Mouse (Mus musculus): ENCODE results near the gene Tbc1d22a. TPM values are rescaled to one million over a fixed set of nuclear protein-coding genes. Genes with fewer than 3 reads are reported as not detected.

Tbc1d22a gene
- 10 to 100 TPM; 23.2 to 24.5 TPM for total RNA-seq (2021)
- long read RNA-seq, experiment 1, transcript Tbc1d22a-201 (13 exons, 3,229 nt), result major isoform, 20 of 34 reads
- long read RNA-seq, experiment 1, partial matches to known transcripts, result 2 of 34 reads
- long read RNA-seq, experiment 1, other reads (novel, unspliced or antisense), result 12 of 34 reads
- long read RNA-seq, experiment 2, transcript Tbc1d22a-201 (13 exons, 3,229 nt), result major isoform, 27 of 42 reads
- long read RNA-seq, experiment 2, partial matches to known transcripts, result 3 of 42 reads
- long read RNA-seq, experiment 2, other reads (novel, unspliced or antisense), result 12 of 42 reads

DNA sequence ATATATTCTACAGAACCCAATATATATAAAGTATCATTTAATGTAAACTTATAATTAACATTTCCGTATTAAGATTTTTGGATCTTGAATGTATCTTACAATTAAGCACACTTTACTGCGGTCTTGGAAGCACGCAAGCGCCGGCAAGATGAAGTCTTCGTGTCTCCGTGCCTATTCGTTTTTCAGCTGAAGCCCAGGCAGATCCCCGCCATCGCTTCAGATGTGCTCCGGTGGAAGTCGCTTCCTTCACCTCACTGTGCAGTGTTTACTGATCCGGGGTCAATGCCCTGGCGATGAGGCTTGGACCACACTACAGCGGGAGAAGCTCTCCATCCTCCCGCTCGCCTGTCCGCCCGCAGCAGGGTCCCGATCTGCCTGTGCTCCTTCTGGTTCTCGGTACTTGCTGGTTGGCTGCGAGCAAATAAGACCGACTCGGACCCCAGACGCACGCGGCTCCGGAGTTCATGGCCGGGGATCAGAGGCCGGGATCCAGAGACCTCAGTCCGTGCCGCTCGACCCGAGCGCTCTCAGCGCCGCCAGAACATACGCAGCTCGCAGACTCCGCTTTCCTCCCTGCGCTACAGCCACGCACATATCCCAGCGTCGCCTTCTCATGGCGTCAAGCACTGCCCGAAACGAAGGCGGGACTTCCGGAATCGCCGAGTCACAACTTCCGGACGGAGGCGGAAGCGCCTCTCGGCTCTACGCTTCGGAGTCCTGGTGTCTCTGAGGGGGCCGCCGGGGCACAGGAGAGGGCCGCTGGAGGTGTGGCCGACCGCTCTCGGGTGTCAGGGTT, at the start of gene Tbc1d22a:
Tbc1d22a (plus strand) TSS at position 707 of the 796 bp plus-strand sequence.
- DNase-seq (ENCODE audit: low spot score in 2 of 2), result peak; percentile 92 to 94
- intact Hi-C loops (cut with DNase I), result no loop called here

DNA sequence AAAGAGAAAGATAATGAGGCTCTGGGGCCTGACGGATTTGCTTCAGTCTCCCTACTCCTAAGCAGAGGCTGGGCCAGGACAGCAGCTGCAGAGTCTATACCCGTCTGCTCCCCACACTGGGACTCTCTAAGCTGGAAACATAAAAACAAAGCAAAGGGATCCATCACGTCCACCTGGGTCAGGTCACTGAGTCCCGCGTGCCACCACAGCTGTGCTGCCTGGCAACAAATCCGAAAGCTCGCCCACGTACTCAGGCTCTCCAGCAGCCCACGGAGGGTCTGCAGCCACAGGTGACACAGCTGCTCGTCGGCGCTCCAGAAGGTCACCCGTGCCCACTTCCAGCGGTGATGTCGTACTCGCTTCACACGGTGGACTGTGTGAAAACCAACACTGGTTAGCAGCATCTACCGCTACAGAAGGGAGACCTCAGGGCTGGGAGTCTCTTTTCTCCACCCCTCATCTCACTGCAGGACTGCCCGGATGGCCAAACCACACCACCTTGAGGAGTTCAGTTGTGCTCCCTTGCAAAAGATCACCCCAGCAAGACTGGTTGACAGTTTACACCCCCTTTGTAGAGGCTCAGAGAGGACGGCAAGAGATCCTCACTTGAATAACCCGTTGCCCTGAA, 49.4 kb upstream of the Tbc1d22a start:
- intact Hi-C loops (cut with DNase I), result loop anchor here (5.0 kb wide), 1 partner anchor 62 kb away; no protein-coding TSS in a partner anchor
- DNase-seq (ENCODE audit: low spot score in 2 of 2), result no peak

DNA sequence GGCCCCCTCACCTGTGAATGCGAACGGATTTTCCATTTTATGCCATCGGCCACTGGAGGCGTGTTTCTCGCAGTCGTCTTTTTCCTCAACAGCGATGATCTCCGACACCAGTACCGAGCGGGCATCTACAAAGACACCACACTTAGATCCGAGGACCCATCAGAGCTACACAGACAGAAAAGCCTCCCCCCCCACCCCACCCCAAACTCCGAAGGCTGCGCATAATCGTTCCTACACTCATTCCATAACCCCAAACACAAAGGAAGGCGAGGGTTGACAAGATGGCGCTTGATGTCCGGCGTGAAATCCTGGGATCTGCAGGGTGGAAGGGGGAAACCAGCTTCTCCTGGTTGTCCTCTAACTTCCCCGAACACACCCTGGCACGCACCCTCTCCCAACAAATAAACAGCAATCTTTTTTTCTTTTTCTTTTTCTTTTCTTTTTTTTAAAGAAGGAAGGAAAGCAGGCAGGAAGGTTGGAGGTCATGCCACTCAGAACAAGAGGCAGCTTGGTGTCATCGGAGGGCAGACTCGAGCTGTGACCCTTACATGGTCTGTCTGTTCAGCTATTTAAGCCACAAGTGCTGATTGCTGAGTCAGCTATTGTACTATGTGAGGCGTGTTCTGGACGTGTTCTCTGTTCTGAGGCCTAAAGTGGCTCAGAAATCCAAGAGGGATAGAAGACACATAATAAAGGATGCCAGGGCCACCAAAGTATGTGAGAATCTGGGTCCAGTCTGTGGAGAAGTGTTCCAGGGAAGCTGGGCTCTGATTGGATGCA, 48.3 kb upstream of the Tbc1d22a start:
- intact Hi-C loops (cut with DNase I), result loop anchor here (5.0 kb wide), 1 partner anchor 61 kb away; no protein-coding TSS in a partner anchor
- no peak for DNase-seq (ENCODE audit: low spot score in 2 of 2)

DNA sequence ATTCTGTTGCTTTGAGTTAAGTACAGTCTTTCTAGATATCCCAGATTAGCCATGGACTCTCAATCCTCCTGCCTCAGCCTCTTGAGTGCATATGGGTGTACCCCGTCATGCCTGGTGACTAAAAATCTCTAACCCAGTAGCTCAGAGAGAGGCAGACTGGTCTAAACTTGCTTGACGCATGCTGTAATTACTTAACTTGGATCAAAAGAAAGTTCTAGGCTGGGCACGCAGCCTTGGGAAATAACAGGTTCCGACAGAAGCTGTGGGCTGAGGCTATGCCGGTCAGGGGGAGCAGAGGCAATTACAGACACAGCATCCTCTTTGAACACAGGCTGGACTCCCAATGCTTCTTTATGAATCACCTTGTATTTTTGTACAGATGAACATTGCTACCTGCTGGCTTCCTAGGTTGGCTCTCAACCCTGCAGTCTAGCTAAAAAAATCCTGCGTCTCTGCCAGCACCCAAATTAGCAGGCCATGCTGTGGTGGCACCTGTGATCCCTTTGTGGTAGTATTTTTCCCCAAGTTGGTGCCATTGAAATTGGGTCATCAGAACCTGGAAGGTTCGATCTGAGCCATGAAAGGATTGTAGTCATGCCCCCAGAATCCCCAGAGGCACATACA, 47.1 kb upstream of the Tbc1d22a start:
- intact Hi-C loops (cut with DNase I), result loop anchor here (5.0 kb wide), 1 partner anchor 60 kb away; no protein-coding TSS in a partner anchor
- DNase-seq (ENCODE audit: low spot score in 2 of 2), result no peak

DNA sequence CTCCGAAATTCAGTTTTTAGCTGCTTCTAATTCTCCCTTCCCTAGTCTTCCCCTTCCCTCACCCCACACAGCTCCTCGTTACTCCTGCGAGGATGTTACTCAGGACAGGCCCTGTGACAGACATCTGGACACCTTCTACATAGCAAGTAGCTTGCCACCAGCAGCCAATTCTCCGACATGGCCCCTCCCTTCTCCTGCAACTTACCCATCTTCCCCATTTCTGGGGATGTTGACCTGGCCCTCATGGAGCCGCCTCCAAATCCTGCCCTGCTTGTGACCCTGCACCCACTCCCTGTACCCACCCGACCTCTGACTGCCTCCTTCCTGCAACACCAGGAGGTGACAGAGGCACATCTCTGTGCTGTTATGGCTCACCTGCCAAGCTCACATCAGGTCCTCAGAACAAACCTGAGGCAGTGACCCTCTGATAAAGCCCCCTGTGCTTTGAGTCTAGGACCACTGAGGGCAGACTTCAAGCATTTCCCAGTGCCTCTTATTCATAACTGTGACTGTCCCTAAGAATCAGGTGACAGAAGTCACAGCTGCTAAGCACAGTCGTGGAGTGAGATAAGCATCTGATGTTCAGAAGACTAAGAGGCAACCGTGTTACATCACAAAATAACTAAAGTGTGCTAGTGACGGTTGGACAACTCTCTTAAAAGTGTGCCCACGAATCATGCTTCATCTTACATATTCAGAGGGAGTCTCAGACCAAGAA, 46.3 kb upstream of the Tbc1d22a start:
- DNase-seq (ENCODE audit: low spot score in 2 of 2), result peak in 1 of 2 experiments; percentile 37
- intact Hi-C loops (cut with DNase I), result loop anchor here (5.0 kb wide), 1 partner anchor 59 kb away; no protein-coding TSS in a partner anchor

DNA sequence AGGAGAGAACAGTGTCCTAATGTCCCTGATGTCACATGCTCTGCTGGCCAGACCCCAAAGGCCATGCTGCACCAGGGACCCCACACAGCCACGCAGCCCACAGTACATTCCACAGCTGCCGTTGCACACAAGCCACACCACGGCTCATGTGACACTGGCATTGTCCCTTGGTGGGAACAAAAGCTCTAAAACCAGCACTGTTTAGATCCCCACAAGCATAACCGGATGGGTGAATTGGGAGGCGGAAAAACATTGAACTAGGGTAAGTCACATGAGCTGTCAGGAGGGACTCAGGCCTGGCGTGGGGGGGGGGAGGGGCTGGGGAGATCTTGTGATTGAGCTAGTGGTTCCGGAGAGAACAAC, 45.8 kb upstream of the Tbc1d22a start:
- peak in 1 of 2 experiments; percentile 48 for DNase-seq (ENCODE audit: low spot score in 2 of 2)

DNA sequence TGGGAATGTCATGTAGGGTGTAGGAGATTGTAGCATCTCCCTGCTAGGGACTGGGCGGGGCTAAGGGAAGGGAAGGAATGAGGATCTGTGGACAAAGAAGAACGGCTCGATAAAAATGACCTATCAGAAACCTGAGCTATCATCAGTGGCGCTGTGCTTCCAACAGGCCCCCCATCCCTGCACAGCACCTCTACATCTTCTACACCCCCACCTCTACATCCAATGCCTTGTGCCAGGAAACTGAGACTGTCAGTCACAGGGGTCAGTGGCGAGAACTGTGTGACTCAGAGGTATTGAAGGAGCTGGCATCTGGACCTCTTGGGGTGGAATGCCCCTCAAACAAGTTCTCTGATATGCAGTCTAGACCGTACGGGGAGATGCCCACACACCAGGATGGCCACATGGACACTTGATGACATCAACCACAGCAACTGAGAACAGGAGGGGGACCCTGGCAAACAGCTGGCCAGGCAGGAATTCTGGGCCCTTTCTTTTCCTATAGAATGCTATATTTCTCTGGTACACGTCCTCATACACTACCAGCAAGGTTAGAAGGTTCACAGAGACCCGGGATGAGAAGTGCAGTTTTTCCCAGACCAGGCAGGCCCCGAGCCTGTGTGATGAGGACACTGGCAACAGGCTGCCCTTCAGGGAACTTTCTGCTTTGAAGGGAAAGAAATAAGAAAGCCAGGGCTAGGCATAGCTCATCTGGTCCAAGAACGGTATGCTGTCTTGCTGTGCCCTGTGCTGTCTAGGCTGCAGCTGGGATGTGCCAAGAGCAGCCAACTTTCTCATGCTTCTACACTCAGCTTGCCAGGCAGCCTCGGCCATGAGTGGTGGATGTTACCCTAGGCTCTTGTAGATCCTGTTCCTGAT, 45.1 kb upstream of the Tbc1d22a start:
- intact Hi-C loops (cut with DNase I), result loop anchor here (5.0 kb wide), 1 partner anchor 58 kb away; no protein-coding TSS in a partner anchor
- no peak for DNase-seq (ENCODE audit: low spot score in 2 of 2)

More for the DNA sequence above, 45.8 kb upstream of the Tbc1d22a start:
- intact Hi-C loops (cut with DNase I), result loop anchor here (5.0 kb wide), 1 partner anchor 59 kb away; no protein-coding TSS in a partner anchor

DNA sequence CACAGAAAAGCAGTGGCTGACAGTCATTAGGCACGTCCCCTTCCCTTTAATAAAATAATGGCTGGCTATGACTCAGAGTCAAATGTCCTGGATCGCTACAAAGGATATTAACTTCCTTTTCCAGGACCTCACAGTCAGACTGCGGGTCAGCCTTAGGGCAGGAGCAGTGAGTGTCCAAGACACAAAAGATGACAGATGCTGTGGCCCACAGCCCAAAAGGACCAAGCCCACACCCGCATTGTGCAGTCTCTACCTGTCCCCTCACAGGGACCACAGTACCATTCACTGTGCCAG, 44.5 kb upstream of the Tbc1d22a start:
- DNase-seq (ENCODE audit: low spot score in 2 of 2), result no peak
- intact Hi-C loops (cut with DNase I), result loop anchor here (5.0 kb wide), 1 partner anchor 58 kb away; no protein-coding TSS in a partner anchor

DNA sequence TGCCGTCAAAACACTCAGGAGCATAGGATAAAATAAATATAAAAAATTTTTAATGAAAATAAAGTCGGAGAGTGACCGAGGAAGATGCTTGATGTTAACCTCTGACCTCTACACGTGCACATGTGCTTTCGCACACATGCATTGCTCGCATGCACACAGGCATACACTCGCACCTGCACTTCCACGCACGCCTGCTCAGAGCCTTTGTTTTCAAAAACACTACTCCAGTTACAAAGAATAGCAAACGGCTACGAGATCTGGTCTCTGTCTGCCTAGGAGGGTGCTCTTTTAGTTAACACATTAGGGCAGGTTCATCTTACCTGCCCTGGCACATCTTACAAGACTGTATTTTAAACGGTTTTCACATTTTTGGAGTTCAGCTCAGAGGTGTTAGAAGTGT, 42.9 kb upstream of the Tbc1d22a start:
- intact Hi-C loops (cut with DNase I), result no loop called here
- no peak for DNase-seq (ENCODE audit: low spot score in 2 of 2)

DNA sequence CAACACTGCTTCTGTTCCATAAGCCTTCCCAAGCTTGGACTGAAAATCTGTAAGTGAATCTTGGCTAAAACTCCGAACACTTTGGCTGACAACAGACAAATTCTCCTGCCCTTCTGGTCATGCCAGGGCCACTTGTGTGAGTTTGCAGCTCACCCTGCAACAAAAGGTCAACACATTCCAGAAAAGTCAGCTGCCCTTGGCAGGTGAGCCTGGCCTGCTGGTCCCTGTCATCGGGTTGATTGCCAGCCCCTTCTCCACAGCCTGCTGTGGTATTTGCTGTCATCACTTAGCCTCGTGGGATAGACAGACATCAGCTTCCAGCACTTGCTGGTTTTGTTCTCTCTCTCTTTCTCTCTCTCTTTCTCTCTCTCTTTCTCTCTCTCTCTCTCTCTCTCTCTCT, 42.1 kb upstream of the Tbc1d22a start:
- DNase-seq (ENCODE audit: low spot score in 2 of 2), result no peak
- intact Hi-C loops (cut with DNase I), result no loop called here

DNA sequence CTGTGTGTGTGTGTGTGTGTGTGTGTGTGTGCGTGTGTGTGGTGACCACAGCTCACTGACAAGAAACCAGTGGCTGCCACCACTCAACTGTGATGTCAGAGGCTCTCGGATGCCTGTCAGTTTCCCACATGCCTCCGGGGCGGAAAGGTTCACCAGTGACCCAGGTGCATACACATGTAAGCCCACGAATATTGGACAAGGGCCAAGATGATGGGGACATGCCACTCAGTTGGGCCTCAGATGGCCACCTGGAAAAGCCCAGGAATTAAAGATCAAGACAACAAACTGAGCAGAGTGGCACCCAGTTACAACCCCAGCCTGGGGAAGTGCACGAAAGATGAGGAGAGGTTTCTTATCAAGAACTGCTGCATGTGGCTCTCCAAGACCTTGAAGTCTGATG, 41.7 kb upstream of the Tbc1d22a start:
- no peak for DNase-seq (ENCODE audit: low spot score in 2 of 2)
- intact Hi-C loops (cut with DNase I), result no loop called here

DNA sequence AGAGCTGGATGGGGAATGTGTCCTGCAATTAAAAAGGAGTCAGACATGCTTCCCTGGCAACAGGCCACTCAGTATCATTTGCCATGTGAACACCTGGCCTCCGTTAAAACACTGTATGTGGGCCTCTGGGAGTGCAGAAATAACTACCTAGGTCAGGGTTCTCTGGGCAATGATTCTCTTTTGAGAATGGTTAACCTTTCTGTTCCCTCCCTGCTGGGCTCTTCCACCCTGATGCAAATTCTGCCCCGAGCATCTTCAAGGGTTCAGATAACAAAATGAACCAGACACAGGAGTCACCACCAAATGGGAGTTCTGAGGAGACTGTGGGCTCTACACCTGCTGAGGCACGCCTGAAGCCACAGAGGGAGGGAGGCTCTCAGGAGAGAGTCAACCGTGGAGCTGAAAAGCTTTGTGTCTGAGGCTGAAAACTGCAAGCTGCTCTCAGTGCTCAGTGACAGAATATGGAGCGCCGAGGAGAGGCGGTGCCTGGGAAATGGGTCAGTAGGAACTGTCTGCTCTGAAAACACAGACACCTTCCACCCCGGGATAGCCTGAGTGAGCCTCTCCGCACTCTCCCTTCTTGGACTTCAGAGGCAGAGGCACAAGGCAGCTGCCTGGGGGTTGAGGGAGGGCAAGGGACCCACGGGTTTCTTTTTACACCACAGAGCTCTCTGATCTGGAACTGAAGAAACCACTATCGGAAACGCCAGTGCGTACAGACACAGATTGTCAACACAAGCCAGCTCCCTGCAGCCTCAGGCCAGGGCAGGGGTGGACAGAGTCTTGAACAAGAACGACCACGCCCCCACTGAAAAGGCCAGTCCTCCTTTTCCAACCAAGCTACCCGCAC, 40.9 kb upstream of the Tbc1d22a start:
- no peak for DNase-seq (ENCODE audit: low spot score in 2 of 2)
- intact Hi-C loops (cut with DNase I), result no loop called here

DNA sequence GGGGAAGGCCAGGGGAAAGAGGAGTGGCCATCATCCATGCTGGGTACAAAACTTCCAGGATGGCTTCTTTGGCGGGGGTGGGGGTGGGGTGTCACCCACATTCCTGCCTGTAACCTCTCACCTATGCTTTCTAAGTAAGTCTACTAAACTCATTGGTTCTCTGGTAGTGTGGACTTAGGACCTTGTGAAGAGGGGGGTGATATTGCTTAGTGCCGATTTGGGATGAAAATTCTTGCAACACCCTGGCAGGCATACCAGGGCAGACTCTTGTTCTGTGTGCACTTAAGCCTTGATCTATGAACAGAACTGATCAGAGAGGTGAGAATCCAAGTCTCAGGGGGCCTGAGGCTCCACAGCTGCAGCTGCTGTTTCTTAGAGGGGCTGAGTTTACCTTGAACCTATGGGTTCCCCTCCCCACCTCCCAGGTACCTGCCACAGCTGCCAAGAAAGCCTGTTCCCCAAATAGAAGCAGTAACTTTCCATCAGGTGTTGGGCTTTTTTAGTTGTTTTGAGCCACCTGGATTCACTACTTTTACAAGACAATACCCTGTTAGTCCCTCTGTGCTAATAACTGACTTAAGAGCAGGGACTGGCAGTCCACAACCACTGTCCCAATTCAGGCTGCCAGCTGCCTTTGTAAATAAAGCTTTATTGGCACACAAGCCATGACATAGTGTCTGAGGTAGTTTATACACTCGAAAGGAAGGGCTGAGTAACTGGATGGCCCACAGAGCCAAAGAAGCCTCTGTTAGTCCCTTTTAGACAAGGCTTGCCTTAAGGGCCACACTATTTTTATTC, 38.8 kb upstream of the Tbc1d22a start:
- intact Hi-C loops (cut with DNase I), result no loop called here
- no peak for DNase-seq (ENCODE audit: low spot score in 2 of 2)

DNA sequence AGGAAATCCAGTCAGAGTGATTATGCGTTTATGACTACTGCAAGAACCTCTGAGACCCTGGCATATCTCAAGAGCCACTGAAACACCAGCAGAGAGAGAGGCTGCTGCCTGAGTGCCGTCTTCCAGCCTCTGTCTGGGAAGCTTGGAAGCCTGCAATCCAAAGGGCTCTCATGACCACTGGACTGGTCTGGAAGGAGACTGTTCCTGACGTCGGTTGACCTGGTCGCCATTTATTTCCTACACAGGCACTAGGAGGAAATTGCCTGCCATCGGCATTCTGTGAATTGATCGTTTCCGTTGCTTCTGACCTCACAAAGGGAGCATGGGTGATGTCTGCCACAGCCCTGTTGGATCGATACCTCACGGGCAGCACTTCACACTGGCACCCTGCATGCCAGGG, 38.1 kb upstream of the Tbc1d22a start:
- DNase-seq (ENCODE audit: low spot score in 2 of 2), result no peak
- intact Hi-C loops (cut with DNase I), result no loop called here

DNA sequence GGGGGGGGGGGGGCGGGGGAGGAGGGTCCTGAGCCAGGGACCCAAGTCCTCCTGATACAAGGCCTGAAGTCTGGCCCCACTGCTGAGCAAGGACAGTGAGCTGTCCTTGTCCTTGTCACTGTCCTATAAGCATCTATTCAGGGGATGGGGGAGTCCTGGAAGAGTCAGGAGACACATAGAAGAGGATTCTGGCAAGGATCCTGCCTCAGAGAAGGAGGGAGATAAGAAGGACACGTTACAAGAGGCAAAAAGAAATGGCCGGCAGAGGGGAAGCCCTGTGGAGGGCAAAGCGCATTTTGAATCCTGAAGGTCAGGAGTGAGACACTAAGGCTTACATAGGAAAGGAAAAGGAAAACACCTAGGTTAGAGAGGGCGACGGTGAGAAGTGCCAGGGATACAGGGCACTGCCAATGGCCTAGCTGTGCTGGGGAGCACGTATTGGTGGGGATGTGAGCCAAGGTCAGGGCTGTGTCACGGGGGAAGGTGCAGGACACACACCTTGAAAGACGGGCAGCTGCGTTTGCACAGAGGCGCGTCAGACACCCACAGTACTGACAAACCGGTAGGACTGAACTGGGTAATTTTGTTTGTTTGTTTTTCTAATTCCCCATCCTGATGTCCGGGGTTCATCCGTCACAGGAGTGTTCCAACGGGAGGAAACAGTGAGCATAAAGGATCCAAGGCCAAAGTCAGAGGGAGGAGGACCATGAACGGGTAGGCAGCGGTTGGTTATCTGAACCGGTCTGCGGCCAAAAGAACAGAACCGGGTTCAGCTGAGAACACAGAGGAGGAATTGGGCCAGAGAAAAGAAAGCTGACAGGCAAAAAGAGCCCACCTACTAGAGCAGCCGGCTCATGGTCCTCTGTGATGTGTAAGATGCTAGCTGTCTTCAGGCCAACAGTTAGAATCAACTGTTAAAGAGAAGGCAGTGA, 37.2 kb upstream of the Tbc1d22a start:
- intact Hi-C loops (cut with DNase I), result no loop called here
- DNase-seq (ENCODE audit: low spot score in 2 of 2), result no peak
